Mouse (Mus musculus): ENCODE results near the gene Olfr1438-ps1. TPM values are rescaled to one million over a fixed set of nuclear protein-coding genes. Genes with fewer than 3 reads are reported as not detected.

Olfr1438-ps1 gene
- polyA plus RNA-seq (2012; rRNA removed) = not detected in 2 replicates

DNA sequence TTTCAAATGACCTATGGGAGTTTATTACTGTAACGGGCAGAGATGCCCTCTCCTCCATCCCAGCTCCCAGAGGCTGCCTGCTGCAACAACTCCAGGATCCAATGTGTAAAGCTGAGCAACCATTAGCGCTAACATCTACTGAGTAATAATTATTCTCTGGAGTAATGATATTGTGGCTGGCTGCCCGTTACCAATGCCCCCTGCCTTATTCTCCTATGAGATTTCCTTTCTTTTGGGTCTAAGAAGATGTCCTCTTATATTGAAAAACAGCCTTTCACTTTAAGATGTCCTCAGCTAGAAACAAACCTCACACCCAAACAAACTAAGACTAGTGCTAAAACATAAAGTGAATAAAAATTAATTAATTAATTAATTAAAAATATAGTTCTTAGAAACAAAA is at the start of gene Olfr1438-ps1:
Olfr1438-ps1 (minus strand) TSS at position 101 of the 400 bp plus-strand sequence.

DNA sequence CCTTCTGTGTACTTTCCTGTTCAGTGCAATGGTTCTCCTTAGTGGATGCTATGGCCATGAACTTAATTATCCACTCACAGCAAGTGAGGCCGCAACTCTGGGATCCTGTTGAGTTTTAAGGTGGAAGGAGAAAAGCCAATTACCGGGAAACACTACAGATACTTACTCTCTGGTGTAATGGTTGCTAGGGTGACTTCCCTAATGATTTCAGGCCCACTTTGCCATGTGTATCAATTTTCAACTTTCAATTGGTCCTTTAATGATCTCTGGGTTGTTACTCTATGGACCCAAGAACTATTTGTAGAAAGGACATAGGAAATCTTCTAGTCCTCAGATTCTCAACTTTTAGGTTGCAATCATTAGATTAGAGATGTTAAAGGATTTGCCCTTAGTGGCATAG is 10.7 kb downstream of the Olfr1438-ps1 start, which contains the start of gene Olfr1437:
Olfr1437 (minus strand) TSS at position 101 of the 400 bp plus-strand sequence.

DNA sequence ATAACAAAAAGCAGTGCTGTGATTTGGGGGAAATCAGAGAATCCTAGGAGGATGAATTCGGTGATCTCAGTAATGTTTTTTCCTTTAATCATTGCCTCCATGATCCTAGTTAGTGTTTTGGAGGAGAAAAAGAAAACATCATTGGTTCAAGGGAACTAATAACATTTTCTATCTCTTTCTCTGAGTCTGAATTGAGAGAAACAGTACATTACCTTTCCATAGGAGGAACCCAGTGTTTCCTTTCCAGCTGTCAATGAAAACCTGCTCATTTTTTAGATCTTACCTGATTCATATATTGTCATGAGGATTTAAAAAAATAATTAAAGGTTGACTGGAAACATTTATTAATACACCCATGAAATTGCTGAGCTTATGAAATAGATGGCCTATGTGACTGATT is 36.7 kb downstream of the Olfr1438-ps1 start, which contains the start of gene Olfr1436:
Olfr1436 (minus strand) TSS at position 101 of the 400 bp plus-strand sequence.

DNA sequence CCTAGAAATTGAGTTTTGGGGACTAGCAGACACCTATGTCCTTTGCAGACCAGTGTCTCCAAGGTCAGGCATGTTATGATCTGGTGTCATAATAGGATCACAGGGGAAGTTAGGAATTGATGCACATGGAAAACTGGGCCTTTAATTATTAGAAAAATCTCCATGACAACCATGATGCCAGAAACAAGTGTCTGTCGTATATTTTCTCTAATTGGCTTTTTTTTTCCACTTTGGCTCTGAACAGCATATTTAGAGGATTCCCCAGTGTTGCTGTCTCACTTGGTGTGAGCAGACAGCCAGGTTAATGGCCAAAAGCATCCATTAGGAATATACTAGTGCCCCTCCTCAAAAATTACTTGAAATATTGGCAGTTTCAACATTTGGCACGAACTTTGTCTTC is 56.2 kb downstream of the Olfr1438-ps1 start, which contains the start of gene Olfr1434:
Olfr1434 (plus strand) TSS at position 301 of the 400 bp plus-strand sequence.

Other genes starting within 250 kb of the Olfr1438-ps1 start
- not detected in 2 replicates for gene Olfr1426, start 243.9 kb downstream of the Olfr1438-ps1 start, polyA plus RNA-seq (2012; rRNA removed)
- not detected in 2 replicates for gene Olfr1427, start 232.6 kb downstream of the Olfr1438-ps1 start, polyA plus RNA-seq (2012; rRNA removed)
- not detected in 2 replicates for gene Olfr1428, start 220.0 kb downstream of the Olfr1438-ps1 start, polyA plus RNA-seq (2012; rRNA removed)
- gene Olfr76, start 212.7 kb downstream of the Olfr1438-ps1 start, polyA plus RNA-seq (2012; rRNA removed) = not detected in 2 replicates
- gene Olfr1555-ps1, start 165.8 kb downstream of the Olfr1438-ps1 start, polyA plus RNA-seq (2012; rRNA removed) = not detected in 2 replicates
- not detected in 2 replicates for gene Olfr1431, start 135.3 kb downstream of the Olfr1438-ps1 start, polyA plus RNA-seq (2012; rRNA removed)
- gene Olfr1432, start 103.3 kb downstream of the Olfr1438-ps1 start, polyA plus RNA-seq (2012; rRNA removed) = not detected in 2 replicates
- gene Olfr262, start 94.3 kb downstream of the Olfr1438-ps1 start, polyA plus RNA-seq (2012; rRNA removed) = not detected in 2 replicates
- gene Olfr235, start 74.9 kb downstream of the Olfr1438-ps1 start, polyA plus RNA-seq (2012; rRNA removed) = not detected in 2 replicates
- gene Olfr1434, start 56.1 kb downstream of the Olfr1438-ps1 start, polyA plus RNA-seq (2012; rRNA removed) = not detected in 2 replicates
- gene Olfr1436, start 36.8 kb downstream of the Olfr1438-ps1 start, polyA plus RNA-seq (2012; rRNA removed) = not detected in 2 replicates
- not detected in 2 replicates for gene Olfr1437, start 10.8 kb downstream of the Olfr1438-ps1 start, polyA plus RNA-seq (2012; rRNA removed)
- not detected in 2 replicates for gene Olfr1440, start 51.4 kb upstream of the Olfr1438-ps1 start, polyA plus RNA-seq (2012; rRNA removed)
- not detected in 2 replicates for gene Olfr1441, start 81.5 kb upstream of the Olfr1438-ps1 start, polyA plus RNA-seq (2012; rRNA removed)
- not detected in 2 replicates for gene Pfpl, start 92.0 kb upstream of the Olfr1438-ps1 start, polyA plus RNA-seq (2012; rRNA removed)
- 1.5 and 1.7 TPM in 2 replicates for gene Mpeg1, start 124.9 kb upstream of the Olfr1438-ps1 start, polyA plus RNA-seq (2012; rRNA removed)
- 33.6 and 36.3 TPM in 2 replicates for gene Dtx4, start 165.5 kb upstream of the Olfr1438-ps1 start, polyA plus RNA-seq (2012; rRNA removed)
- 21.2 and 22.4 TPM in 2 replicates for gene Fam111a, start 209.8 kb upstream of the Olfr1438-ps1 start, polyA plus RNA-seq (2012; rRNA removed)

Data from central nervous system, embryonic 11.5 days (tissue).